8 mouse cellular contexts compared by ENCODE assay signal in the genomic region with DNA sequence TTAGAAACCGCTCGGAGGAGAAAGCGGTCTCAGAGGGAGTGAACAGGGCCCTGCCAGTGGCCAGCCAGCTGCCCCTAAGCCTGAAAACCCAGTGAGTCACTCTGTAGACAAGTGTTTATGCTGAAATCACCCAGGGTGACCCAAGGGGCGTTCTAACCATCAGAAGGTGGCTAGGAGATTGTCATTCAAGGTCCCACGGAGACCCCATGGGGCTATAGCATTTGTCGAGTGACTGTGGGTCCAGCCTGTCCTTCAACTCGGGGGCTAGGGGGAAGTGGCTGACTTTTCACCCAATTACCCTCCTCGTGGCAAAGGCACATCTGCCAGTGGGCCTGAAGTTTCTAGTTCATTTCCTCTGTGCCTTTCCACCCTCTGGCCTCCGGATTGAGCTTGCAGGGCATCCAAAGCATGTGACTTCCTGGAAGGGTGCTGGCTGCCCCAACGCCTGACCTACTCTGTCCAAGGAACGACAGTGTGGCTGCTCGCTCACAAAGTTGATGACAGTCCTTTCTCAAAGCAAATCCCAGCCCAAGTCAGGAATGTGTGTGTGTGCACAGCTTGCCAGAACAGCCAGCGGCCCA.
DNase-seq lines count a peak whose midpoint lies in the region; ATAC-seq and TF ChIP-seq lines count a peak whose summit lies in the region.

No protein-coding gene starts in this region.

- H3K4me1 ChIP-seq in kidney, adult 2 months (ENCODE audit: control insufficient read depth, insufficient read depth, low read length) = peaks cover 6% of the 10 kb centered on the region; the same call in 1 of the 2 replicates
- peaks cover 31% of the 10 kb centered on the region for H3K4me1 ChIP-seq in lung, embryonic 15.5 days

- H3K27me3 ChIP-seq in kidney, adult 2 months (replicated peaks; ENCODE audit: control insufficient read depth, insufficient read depth, low read length) = no peaks in the 10 kb centered on the region
- H3K27me3 ChIP-seq in lung, embryonic 15.5 days = no peaks in the 10 kb centered on the region

- peak; percentile 74 for ATAC-seq in lung, embryonic 15.5 days (ENCODE audit: borderline replicate concordance, extremely low read depth, low FRiP score, low TSS enrichment)

- peak overlapping the region; percentile 44; the same call in 1 of the 2 replicates for H3K27ac ChIP-seq in kidney, adult 2 months (ENCODE audit: insufficient read depth, low read depth, low read length)
- peak overlapping the region; percentile 54 for H3K27ac ChIP-seq in lung, embryonic 15.5 days

- H3K4me3 ChIP-seq in kidney, adult 2 months (ENCODE audit: insufficient read depth, low read depth, low read length) = no peak overlapping the region
- H3K4me3 ChIP-seq in lung, embryonic 15.5 days = no peak overlapping the region

- TF ChIP-seq POLR2A in kidney, adult 2 months (IDR thresholded peaks at IDR 0.05; ENCODE audit: low read depth, low read length) = no peak

- H3K4me2 ChIP-seq in lung, embryonic 15.5 days = no peak overlapping the region

- no peak overlapping the region for H3K9ac ChIP-seq in lung, embryonic 15.5 days

- no peaks in the 10 kb centered on the region for H3K36me3 ChIP-seq in kidney, adult 2 months (ENCODE audit: control insufficient read depth, insufficient read depth, low read length)
- no peaks in the 10 kb centered on the region for H3K36me3 ChIP-seq in lung, embryonic 15.5 days

- 38% methylated on average over 13 of the region's 13 CpGs for WGBS in kidney, adult 2 months
- WGBS in lung, embryonic 15.5 days = 28% methylated on average over 13 of the region's 13 CpGs

- no peak for TF ChIP-seq CTCF in kidney, adult 2 months (conservative IDR thresholded peaks at IDR 0.05; ENCODE audit: insufficient read depth, insufficient read length, low read depth, low read length)

- DNase-seq in layer of hippocampus, adult 9-11 months = peak; percentile 82
- DNase-seq in layer of hippocampus, postnatal 25 days (ENCODE audit: extremely low spot score in 1 of 2, low spot score in 1 of 2) = no peak
- peak; percentile 31 for DNase-seq in embryo, embryonic 9.5 days (ENCODE audit: extremely low spot score)
- peak; percentile 88 for DNase-seq in heart, adult 8-10 months (ENCODE audit: low spot score)
- DNase-seq in kidney, adult 2 months = peak; percentile 88
- peak; percentile 44 for DNase-seq in ovary, postnatal 36 days (ENCODE audit: low spot score)
- no peak for DNase-seq in spleen, postnatal 14 days (ENCODE audit: low spot score in 2 of 2)

- no peaks in the 10 kb centered on the region for H3K9me3 ChIP-seq in lung, embryonic 15.5 days

Comparison
In these comparisons a context has a peak if more than half of its experiments do, and no peak if none do; other contexts are left out.
1. DNase-seq: peak in layer of hippocampus, adult 9-11 months (single experiment), embryo, embryonic 9.5 days (single experiment), heart, adult 8-10 months (single experiment), kidney, adult 2 months (single experiment) and ovary, postnatal 36 days (single experiment); none in layer of hippocampus, postnatal 25 days (0 of 2) and spleen, postnatal 14 days (0 of 2).